ENCODE assay signal across 8 mouse cellular contexts in the genomic region with DNA sequence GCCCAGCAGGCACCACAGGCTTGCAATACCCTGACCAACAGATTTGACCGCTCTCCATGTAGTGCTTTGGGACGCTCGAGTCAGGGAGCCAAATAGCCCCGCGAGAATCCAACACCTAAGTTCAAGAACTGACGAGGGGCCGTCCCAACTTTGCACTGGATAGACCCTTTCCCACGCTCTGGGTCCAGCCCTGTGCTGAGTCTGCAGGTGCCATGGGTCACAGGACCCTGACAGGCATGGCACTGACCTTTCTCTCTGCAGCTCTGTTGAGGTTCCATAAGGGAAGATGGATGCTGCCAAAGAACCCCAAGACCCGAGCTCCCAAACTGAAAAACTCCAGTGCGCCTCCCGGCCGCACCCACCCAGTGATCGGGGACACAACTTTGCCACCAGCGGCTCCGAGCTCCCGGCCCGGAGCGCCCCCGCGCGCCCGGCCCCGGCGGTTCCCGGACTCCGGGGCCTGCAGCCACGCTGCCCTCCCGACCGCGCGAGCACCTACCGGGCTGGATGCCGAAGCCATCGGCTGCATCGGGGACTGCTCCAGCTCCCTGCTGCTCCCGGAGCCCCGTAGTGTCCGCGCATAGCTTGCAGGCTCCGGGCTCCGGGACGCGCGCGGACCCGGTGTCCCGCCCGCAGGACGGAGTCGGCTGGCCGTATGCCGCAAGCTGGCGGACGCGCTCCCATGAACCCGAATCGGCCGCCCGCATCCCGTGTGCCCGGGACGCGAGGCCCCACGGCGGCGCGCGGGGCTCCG. TPM values are rescaled to one million over a fixed set of nuclear protein-coding genes. Genes with fewer than 3 reads are reported as not detected.
DNase-seq lines count a peak whose midpoint lies in the region; ATAC-seq and TF ChIP-seq lines count a peak whose summit lies in the region.

No protein-coding gene starts in this region.

- H3K36me3 ChIP-seq in hindbrain, embryonic 14.5 days (replicated peaks; ENCODE audit: control insufficient read depth, insufficient read depth): no peaks in the 10 kb centered on the region

- H3K4me2 ChIP-seq in hindbrain, embryonic 14.5 days (replicated peaks): peak overlapping the region; percentile 99

- WGBS in hindbrain, embryonic 14.5 days: 1% methylated on average over 68 of the region's 69 CpGs

- H3K4me3 ChIP-seq in gastrocnemius, adult 2 months: peak overlapping the region; percentile 79
- H3K4me3 ChIP-seq in hindbrain, embryonic 14.5 days (replicated peaks; ENCODE audit: low read length): peak overlapping the region; percentile 63

- H3K9ac ChIP-seq in hindbrain, embryonic 14.5 days: peak overlapping the region; percentile 78

- peaks cover 15% of the 10 kb centered on the region for H3K4me1 ChIP-seq in hindbrain, embryonic 14.5 days (replicated peaks; ENCODE audit: control insufficient read depth, insufficient read depth, low read length)

- DNase-seq in adrenal gland, adult (ENCODE audit: inconsistent age in 2 of 2, low spot score in 1 of 2): peak; percentile 86 to 93
- peak; percentile 71 for DNase-seq in cerebellum, adult 9-10 months
- peak; percentile 79 for DNase-seq in gastrocnemius, adult 2 months
- no peak for DNase-seq in hindbrain, embryonic 14.5 days (ENCODE audit: low spot score)
- peak; percentile 49 to 52 for DNase-seq in layer of hippocampus, postnatal 36 days
- peak; percentile 81 for DNase-seq in lung, postnatal 10 days
- DNase-seq in right cerebral cortex, adult 18-20 months: peak; percentile 48
- DNase-seq in B cell, adult 2 months: no peak

- peak overlapping the region; percentile 79 for H3K27ac ChIP-seq in gastrocnemius, adult 2 months
- no peak overlapping the region for H3K27ac ChIP-seq in hindbrain, embryonic 14.5 days

- peaks cover 4% of the 10 kb centered on the region for H3K27me3 ChIP-seq in hindbrain, embryonic 14.5 days (ENCODE audit: control insufficient read depth, insufficient read depth, low read length)

- ATAC-seq in hindbrain, embryonic 14.5 days (ENCODE audit: low FRiP score): peak; percentile 41

- peak; percentile 67 for TF ChIP-seq CTCF in gastrocnemius, adult 2 months (IDR thresholded peaks at IDR 0.05)

- intact Hi-C loops in gastrocnemius, adult 2 months (cut with DNase I): loop anchor here (2.0 kb wide), 1 partner anchor 86 kb away; no protein-coding TSS in a partner anchor

- no peaks in the 10 kb centered on the region for H3K9me3 ChIP-seq in hindbrain, embryonic 14.5 days (ENCODE audit: control insufficient read depth, low read length)

RNA-seq across cellular contexts. Expression of gene Kazn, which starts 0.5 kb away (rescaled TPM):
- 1 to 10 TPM; 1.5 to 2.3 TPM for total RNA-seq in gastrocnemius, adult 2 months (2021)
- polyA plus RNA-seq in hindbrain, embryonic 14.5 days (2014; fragmentation: Nextera tagmentation; extraction: Ambion mirVana): 18.5 and 24.0 TPM in 2 replicates
- 10 to 100 TPM; 46.1 to 46.9 TPM for total RNA-seq in layer of hippocampus, postnatal 36 days (2021)

Comparison
In these comparisons a context has a peak if more than half of its experiments do, and no peak if none do; other contexts are left out.
1. DNase-seq: peak in adrenal gland, adult (2 of 2), cerebellum, adult 9-10 months (single experiment), gastrocnemius, adult 2 months (single experiment), layer of hippocampus, postnatal 36 days (2 of 2), lung, postnatal 10 days (single experiment) and right cerebral cortex, adult 18-20 months (single experiment); none in hindbrain, embryonic 14.5 days (single experiment) and B cell, adult 2 months (0 of 2).
2. RNA of gene Kazn, which starts 0.5 kb away (total RNA-seq): 46.1 to 46.9 TPM in layer of hippocampus, postnatal 36 days; 1.5 to 2.3 TPM in gastrocnemius, adult 2 months; every median in the first group is over 10 times any median in the second.